ENCODE assay signal across 33 mouse cellular contexts in genomic region chr14:34135391-34135790, GRCm38 (mm10). TPM values are rescaled to one million over a fixed set of nuclear protein-coding genes. Genes with fewer than 3 reads are reported as not detected.
"Had no signal": no experiment of that assay in that cellular context is flagged by ENCODE, and none has a peak within 500 bp of the region (broad histone marks: within the 10 kb centered on the region; RNA-seq: fewer than 3 reads in every experiment).

No protein-coding gene starts in this region.

- H3K9ac ChIP-seq: liver, embryonic 12.5 days; liver, embryonic 15.5 days; lung, embryonic 15.5 days; midbrain, embryonic 13.5 days; neural tube, embryonic 13.5 days had no signal

- H3K9me3 ChIP-seq: liver, embryonic 12.5 days; liver, embryonic 15.5 days; lung, embryonic 15.5 days; megakaryocyte, embryonic 14.5 days; midbrain, embryonic 10.5 days; midbrain, embryonic 13.5 days; neural tube, embryonic 13.5 days had no signal

- H3K4me3 ChIP-seq: left cerebral cortex, adult 2 months; liver, embryonic 12.5 days; liver, embryonic 15.5 days; lung, embryonic 15.5 days; megakaryocyte, embryonic 14.5 days; midbrain, embryonic 10.5 days; midbrain, embryonic 13.5 days; myocyte; neural tube, embryonic 13.5 days had no signal

- ATAC-seq: liver, embryonic 12.5 days; midbrain, embryonic 13.5 days; midbrain, embryonic 16.5 days had no signal

- H3K4me1 ChIP-seq: liver, embryonic 12.5 days; liver, embryonic 15.5 days; lung, embryonic 15.5 days; megakaryocyte, embryonic 14.5 days had no signal

- DNase-seq: kidney, adult 2 months; kidney, postnatal 36 days; layer of hippocampus, postnatal 36 days; lung, adult 18-20 months; lung, postnatal 10 days; lung, postnatal 36 days; right cerebral cortex, adult 18-20 months; right cerebral cortex, postnatal 14 days; right cerebral cortex, postnatal 4 days; thymus, adult 18-20 months; thymus, postnatal 4 days had no signal

- H3K4me2 ChIP-seq: liver, embryonic 12.5 days; liver, embryonic 15.5 days; lung, embryonic 15.5 days; midbrain, embryonic 13.5 days; neural tube, embryonic 13.5 days had no signal

- H3K27ac ChIP-seq: kidney, postnatal 0 days; left cerebral cortex, adult 2 months; liver, embryonic 12.5 days; liver, embryonic 15.5 days; lung, embryonic 15.5 days; midbrain, embryonic 10.5 days; midbrain, embryonic 13.5 days; neural tube, embryonic 13.5 days; stomach, postnatal 0 days had no signal

- H3K36me3 ChIP-seq: liver, embryonic 12.5 days; liver, embryonic 15.5 days; lung, embryonic 15.5 days; midbrain, embryonic 10.5 days; midbrain, embryonic 13.5 days; neural tube, embryonic 13.5 days had no signal

- H3K27me3 ChIP-seq: liver, embryonic 12.5 days; liver, embryonic 15.5 days; lung, embryonic 15.5 days; megakaryocyte, embryonic 14.5 days; midbrain, embryonic 13.5 days; neural tube, embryonic 13.5 days had no signal

RNA-seq across cellular contexts. Expression of gene Npy4r, which starts 16.9 kb away (rescaled TPM):
- total RNA-seq: layer of hippocampus, adult 8-10 months; layer of hippocampus, postnatal 36 days; left cerebral cortex, adult 2 months; left cerebral cortex, postnatal 10 days; left cerebral cortex, postnatal 36 days; monocyte, adult 5-6 weeks; neutrophil, adult 5-6 weeks had no signal
- polyA plus RNA-seq: limb, embryonic 11.5 days; liver, embryonic 12.5 days; midbrain, embryonic 10.5 days; neural tube, embryonic 13.5 days had no signal

RNA-seq across cellular contexts. Expression of gene A630023A22Rik, which starts 32.8 kb away (rescaled TPM):
- total RNA-seq: layer of hippocampus, adult 8-10 months; layer of hippocampus, postnatal 10 days; layer of hippocampus, postnatal 36 days; left cerebral cortex, adult 2 months; left cerebral cortex, postnatal 10 days; left cerebral cortex, postnatal 36 days; monocyte, adult 5-6 weeks; neutrophil, adult 5-6 weeks had no signal
- polyA plus RNA-seq: kidney, adult 2 months; kidney, embryonic 14.5 days; kidney, postnatal 0 days; limb, embryonic 11.5 days; limb, embryonic 14.5 days; liver, embryonic 12.5 days; liver, embryonic 15.5 days; lung, embryonic 15.5 days; midbrain, embryonic 10.5 days; midbrain, embryonic 13.5 days; midbrain, embryonic 16.5 days; neural tube, embryonic 13.5 days; stomach, embryonic 14.5 days had no signal

RNA-seq across cellular contexts. Expression of gene Anxa8, which starts 49.6 kb away (rescaled TPM):
- polyA plus RNA-seq: liver, embryonic 12.5 days; midbrain, embryonic 13.5 days; neural tube, embryonic 13.5 days had no signal
